Mouse (Mus musculus) cortical plate, adult 2 months (tissue): ENCODE measurements around the gene Cracr2a.

Source experiments
- CTCF ChIP-seq: fragments of 200-500 bp; IDR thresholded peaks from 2 replicates; pipeline ENCODE4 v1.5.1; 2011; ENCODE audit warnings: mild to moderate bottlenecking, control low read depth, low read length; ENCODE audit not compliant: insufficient read depth; ENCODE audit errors: extremely low read depth
- POLR2A ChIP-seq: fragments of 200-500 bp; IDR thresholded peaks from 2 replicates; pipeline ENCODE4 v1.6.1; 2011; ENCODE audit warnings: mild to moderate bottlenecking, low read length, control low read depth; ENCODE audit not compliant: insufficient read depth; ENCODE audit errors: extremely low read depth

- no peak for TF ChIP-seq CTCF
- no peak for TF ChIP-seq POLR2A
These were observed 32.3 kb downstream of the Cracr2a start for GRCm38 (mm10) chr6:127593487-127593886.
